Mouse (Mus musculus) embryonic fibroblast, embryonic 13.5 days (primary cell): ENCODE results near the gene Olfr1414. TPM values are rescaled to one million over a fixed set of nuclear protein-coding genes. Genes with fewer than 3 reads are reported as not detected.
A peak's percentile ranks its signal among the peaks of the same experiment; 100 is the strongest.

Source experiments
- H3K27ac ChIP-seq: 2 replicates; pipeline ENCODE4 v1.5.1; 2012; ENCODE audit warnings: low read length, control low read depth, inconsistent platforms; ENCODE audit not compliant: insufficient read depth
- H3K4me1 ChIP-seq: 2 replicates; pipeline ENCODE4 v1.6.1; 2011; ENCODE audit warnings: low read length; ENCODE audit not compliant: control insufficient read depth, insufficient read depth
- H3K4me3 ChIP-seq: 2 replicates; pipeline ENCODE4 v1.5.1; 2011; ENCODE audit warnings: mild to moderate bottlenecking, control low read depth, low read length; ENCODE audit not compliant: insufficient read depth
- CTCF ChIP-seq: IDR thresholded peaks from 2 replicates; pipeline ENCODE4 v1.5.1; 2011; ENCODE audit warnings: mild to moderate bottlenecking, control low read depth, low read length, moderate library complexity, borderline replicate concordance; ENCODE audit not compliant: insufficient read depth
- POLR2A ChIP-seq: IDR thresholded peaks from 2 replicates; pipeline ENCODE4 v1.6.1; 2011; ENCODE audit warnings: low read depth, mild to moderate bottlenecking, control low read depth, low read length, moderate library complexity
- polyA plus RNA-seq: library from polyadenylated mRNA; stranded (reverse); fragments of >200 nt; gene quantifications from 2 replicates; pipeline ENCODE4 v1.2.4, GENCODE M21; 2011; ENCODE audit warnings: low read depth; ENCODE audit not compliant: missing spikeins, insufficient read length

Olfr1414 gene
- polyA plus RNA-seq, 1 experiment = not detected

DNA sequence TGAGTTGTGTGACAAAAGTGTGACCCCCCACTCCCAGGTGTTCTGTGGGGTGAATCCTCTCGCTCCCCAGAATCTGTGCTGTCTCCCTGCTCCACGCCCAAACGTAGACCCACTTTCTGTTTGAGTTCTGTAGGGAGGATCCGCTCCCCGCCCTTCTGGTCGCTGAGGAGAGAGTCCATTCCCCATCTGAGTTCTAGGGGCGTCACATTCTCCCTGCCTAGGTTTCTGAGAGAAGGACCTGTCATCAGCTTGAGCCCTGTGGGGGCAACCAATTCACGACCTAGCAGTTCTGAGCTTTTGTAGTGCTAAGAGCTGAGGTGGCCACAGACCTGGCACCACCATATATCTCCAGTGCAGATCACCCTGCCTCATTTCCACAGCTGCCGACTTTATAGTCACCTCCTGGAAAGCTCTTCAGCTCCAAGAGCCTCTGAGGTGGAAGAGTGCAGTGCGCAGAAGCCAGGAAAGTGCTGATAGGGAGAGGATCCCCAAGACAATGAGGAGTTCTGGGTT, 44.3 kb downstream of the Olfr1414 start:
- no peaks in the 10 kb centered on the region for H3K4me1 ChIP-seq
- TF ChIP-seq POLR2A (no peak), CTCF (no peak)
- H3K27ac ChIP-seq = no peak overlapping the region
- peak overlapping the region; percentile 61 for H3K4me3 ChIP-seq

DNA sequence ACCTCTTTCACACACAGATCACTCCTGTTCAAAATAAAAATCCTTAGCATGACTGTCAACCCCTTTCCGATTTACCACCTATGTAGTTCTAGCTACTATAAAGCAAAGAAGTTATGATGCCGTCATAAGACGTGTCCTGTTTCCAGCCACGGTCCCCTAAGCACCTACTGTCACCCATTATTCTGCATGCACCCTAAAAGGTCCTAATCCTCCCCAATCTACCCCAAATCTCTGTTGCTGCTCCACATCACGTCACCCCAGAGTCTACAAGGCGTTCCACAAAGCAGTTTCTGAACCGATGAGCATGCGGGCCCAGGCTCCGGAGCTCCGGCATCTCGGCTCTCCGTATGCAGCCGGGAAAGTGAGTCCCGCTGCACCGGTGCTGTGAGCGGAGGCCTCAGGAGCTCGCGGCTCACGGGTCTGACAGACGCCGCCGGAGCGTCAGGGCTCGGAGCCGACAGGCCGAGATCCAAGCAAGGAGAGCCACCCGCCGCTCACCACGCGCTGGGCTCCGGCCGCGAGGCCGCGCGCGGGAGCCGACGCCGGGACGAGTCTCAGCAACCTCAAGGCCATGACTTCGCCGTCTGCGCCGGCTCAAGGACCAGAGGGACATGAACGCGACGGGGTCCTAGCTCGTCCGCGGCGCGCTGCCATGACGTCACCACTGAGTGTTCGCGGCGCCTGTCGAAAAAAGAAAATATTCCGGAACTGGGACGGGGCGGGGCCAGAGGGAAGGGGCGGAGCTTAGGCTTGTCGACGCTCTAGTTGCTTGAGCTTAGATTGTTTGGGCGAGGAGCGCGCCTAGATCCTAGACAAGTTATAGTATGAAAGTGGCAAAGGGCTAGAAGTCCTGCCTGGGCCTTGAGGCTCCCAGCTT, 45.1 kb downstream of the Olfr1414 start, which contains the start of gene Ndufa10:
Gene Ndufa10 (minus strand): TSS at position 696 of the 877 bp plus-strand sequence.
- TF ChIP-seq CTCF = no peak
- peak; percentile 91 for TF ChIP-seq POLR2A
- no peaks in the 10 kb centered on the region for H3K4me1 ChIP-seq
- H3K4me3 ChIP-seq = peak within 1 kb of the TSS; percentile 96
- no peak within 1 kb of the TSS for H3K27ac ChIP-seq

DNA sequence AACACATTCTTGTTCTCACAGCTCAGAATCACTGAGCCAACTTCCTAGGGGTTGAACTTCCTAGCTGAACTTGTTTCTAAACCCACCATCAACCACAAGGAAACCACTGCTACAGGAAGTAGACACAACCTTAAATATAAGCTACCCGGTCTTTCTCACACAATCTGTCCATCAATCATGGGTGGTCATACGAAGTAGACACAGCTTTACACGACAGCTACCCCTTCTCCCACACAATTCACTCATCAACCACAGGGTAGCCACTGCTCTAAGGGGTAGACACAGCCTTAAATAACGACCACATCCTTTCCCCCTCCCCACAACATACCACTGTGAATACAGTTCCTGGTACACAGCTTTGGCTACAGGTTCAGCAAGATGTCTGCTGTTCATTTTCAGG, 49.6 kb downstream of the Olfr1414 start:
- H3K4me3 ChIP-seq = no peak overlapping the region
- no peak for TF ChIP-seq POLR2A
- TF ChIP-seq CTCF = no peak
- H3K4me1 ChIP-seq = no peaks in the 10 kb centered on the region
- H3K27ac ChIP-seq = no peak overlapping the region

DNA sequence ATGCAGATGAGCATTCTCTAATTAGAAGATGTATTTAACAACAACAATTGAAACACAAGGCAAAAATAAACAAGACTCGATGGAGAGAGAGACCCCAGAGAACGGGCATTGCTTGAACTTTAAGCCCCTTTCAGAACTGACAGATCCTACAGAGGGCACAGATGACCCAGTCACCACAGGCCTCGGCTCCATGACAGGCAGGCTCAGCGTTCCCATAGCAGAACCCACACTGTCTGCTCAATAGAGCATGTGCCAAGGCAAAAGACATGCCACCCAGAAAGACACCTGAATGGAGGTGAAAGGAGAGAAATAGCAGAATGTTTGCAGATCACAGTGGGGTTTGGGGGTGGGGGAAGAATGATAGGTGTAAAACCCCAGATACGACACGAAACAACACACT, 60.0 kb downstream of the Olfr1414 start:
- TF ChIP-seq CTCF (no peak), POLR2A (no peak)
- no peak overlapping the region for H3K4me3 ChIP-seq
- no peak overlapping the region for H3K27ac ChIP-seq

DNA sequence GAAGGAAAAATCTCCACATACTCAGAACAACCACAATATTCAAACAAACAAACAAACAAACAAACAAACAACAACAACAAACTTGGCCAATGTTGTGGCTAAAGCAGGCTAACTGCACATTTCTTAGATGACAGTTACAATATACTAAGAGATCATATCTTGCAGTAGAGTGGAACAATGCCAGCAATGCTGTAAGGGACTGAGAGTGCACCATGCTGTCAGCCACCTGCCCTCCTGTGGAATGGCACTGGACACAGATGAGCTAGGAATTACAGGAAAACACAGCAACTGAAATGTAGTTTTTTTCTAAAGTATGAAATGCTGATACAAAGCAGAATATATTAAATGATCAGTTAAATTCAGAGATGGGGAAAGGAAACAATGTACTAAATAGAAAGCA, 60.7 kb downstream of the Olfr1414 start:
- TF ChIP-seq POLR2A (no peak), CTCF (no peak)
- H3K4me3 ChIP-seq = no peak overlapping the region
- no peaks in the 10 kb centered on the region for H3K4me1 ChIP-seq
- no peak overlapping the region for H3K27ac ChIP-seq

More for the DNA sequence above, 60.0 kb downstream of the Olfr1414 start:
- H3K4me1 ChIP-seq = no peaks in the 10 kb centered on the region

Other genes with a start within 250 kb of the Olfr1414 start
- gene Ndufa10, start 44.8 kb downstream of the Olfr1414 start, polyA plus RNA-seq = 166 and 171 TPM in 2 replicates
- gene Olfr1416, start 33.5 kb downstream of the Olfr1414 start, polyA plus RNA-seq = not detected in 2 replicates
- not detected in 2 replicates for gene Olfr1415, start 22.6 kb downstream of the Olfr1414 start, polyA plus RNA-seq
- not detected in 2 replicates for gene Olfr1413, start 52.7 kb upstream of the Olfr1414 start, polyA plus RNA-seq
- gene Olfr1412, start 67.1 kb upstream of the Olfr1414 start, polyA plus RNA-seq = not detected in 2 replicates
- not detected in 2 replicates for gene Olfr1411, start 75.8 kb upstream of the Olfr1414 start, polyA plus RNA-seq
- not detected in 2 replicates for gene Olfr1410, start 87.1 kb upstream of the Olfr1414 start, polyA plus RNA-seq
- not detected in 2 replicates for gene Olfr12, start 99.1 kb upstream of the Olfr1414 start, polyA plus RNA-seq
- 188 and 227 TPM in 2 replicates for gene Cops9, start 123.3 kb upstream of the Olfr1414 start, polyA plus RNA-seq
- gene Otos, start 130.2 kb upstream of the Olfr1414 start, polyA plus RNA-seq = not detected in 2 replicates